Mouse (Mus musculus) kidney, postnatal 10 days (tissue): ENCODE results near the gene Tmod1.

Experiments used
- DNase-seq: peaks from one replicate; pipeline ENCODE4 v3.0.0; 2021; ENCODE audit warnings: mixed read lengths

The Tmod1 gene

DNA sequence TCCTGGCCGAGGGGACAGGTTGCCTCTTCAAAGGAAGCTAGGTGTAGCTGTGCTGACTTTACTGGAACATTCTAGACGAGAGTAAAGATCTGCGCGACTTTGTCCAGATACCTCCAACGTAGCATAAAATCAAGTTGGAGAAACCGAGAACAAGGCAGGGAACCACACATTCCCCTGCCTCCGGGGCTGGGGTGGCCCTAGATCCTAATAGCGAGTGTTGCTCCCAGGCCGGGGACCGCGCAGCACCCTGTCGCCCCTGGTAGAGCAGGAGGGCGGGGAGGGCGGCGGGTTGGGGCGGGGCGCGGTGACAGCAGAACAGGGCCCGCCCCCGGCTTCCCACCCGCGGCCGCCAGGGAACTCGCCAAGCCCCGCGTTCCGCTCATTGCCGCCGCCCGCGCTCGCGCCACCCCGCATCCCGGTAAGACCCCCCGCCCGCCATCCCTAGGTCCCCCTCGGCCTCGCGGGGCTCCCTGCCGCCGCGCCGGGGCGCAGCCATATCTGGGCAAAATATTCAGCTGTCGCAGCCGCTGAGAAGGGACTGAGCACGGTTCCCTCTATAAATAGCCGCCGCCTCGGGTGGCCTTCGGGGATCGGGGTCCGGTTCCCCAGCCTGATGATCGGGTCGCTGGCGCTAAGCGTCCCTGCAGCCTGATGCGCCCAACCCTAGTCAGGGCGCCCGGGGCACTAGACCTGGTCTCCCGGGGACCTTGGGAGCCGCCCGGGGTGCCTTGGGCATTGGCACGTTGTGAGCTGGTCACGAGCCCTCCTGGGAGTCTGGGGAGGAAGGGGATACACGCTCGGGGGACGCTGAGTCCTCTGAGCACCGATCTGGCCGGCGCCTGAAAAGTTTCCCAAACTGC is at the start of gene Tmod1:
Gene Tmod1, plus strand, starts transcription at position 44 of the 860 bp plus-strand sequence.
- peak; percentile 78 for DNase-seq

DNA sequence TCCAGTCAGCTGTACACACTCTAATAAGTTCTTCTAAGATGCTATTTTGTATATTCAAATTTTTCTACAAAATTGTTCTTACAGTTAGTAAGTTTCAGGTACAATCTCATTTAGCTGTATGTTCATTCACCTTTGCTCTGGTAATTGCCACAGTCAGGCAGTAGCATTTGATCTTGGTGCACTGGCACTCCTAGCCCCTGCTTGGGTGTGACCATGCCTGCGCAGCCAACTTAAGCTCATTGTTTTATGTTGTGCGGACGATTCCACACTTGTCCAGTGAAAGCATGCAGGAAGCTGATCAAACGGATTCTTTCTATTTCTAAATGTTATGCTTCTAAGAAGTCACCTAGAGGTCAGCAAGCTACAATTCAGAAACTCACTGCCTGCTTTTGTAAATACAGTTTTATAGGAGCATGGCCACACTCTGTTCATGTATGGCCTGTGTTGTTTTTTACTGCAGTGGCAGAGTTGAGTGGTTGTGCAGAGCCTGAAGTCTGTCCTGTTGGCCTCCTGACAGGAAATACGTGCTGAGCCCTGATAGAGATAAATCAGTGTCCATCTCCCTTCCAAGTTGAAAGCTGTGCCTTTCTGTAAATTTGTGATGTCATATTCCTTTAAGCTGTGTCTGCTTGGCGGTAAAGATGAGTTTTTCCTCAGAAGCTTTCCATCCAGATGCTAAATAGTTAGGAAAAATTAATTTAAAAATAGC is 48.2 kb upstream of the Tmod1 start:
- DNase-seq, result no peak

DNA sequence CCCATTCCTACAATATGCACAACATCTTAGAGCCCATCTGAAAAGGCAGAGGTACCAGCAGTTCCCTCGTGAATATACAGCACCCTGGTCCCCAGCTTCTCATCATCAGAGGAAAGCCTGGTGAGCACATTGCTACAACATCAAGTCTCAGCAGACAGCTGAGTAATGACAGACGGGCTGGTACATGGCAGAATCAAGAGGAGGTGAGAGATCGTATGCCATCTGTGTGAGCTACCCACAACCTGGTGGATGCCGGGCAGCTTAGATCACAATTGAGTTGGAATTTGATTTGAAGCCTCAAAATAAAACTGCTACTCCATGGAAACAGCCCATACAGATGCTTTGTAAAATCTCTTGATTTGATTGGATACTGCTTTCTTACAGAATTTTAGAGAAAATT is 40.2 kb upstream of the Tmod1 start:
- no peak for DNase-seq

DNA sequence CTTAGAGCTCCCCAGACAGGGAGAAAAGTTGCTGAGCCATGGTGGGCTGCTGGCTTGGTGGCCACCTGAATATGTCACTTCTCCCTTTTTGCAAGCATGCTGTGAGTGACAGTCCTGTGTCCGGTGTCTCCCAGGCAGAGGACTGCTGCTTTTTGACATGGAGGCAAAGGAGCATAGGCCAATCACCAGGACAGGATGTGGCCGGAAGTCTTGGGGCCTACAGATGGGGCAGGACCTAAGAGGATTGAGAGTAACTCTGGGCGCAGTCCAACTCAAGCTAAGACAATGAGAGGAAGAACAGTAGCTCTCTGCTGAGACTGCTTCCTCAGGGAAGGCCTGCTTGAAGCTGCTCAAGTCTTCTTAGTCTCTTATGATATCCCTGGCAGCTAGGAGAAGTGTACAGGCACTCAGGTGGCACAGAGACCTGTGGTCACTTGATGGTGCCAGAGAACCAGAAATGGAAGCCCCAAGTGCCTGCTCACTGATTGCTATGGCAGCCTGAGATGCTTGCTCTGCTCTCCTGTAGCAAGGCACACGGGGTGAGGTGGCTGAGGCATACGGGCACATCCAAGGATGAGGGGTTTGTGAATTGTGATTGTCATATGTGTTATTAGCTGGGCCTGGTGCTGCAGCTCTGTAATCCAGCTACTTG is 30.5 kb upstream of the Tmod1 start:
- DNase-seq, result peak; percentile 29

DNA sequence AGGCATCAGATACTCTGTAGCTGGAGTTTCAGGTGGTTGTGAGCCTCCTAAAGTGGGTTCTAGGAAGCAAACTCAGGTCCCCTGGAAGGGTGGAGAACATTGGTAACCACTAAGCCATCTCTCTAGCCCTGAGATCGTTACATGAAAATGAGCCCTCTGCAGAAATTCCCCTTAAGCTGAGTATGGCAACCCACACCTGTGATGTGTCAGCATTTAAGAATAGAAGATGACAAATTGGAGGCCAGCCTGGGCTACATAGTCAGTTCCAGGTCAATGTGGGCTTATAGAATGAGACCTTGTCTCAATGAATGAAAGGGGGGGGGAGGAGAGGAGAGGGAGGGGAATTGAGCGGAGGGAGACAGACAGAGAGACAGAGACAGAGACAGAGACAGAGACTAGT is 27.0 kb upstream of the Tmod1 start:
- DNase-seq, result no peak

DNA sequence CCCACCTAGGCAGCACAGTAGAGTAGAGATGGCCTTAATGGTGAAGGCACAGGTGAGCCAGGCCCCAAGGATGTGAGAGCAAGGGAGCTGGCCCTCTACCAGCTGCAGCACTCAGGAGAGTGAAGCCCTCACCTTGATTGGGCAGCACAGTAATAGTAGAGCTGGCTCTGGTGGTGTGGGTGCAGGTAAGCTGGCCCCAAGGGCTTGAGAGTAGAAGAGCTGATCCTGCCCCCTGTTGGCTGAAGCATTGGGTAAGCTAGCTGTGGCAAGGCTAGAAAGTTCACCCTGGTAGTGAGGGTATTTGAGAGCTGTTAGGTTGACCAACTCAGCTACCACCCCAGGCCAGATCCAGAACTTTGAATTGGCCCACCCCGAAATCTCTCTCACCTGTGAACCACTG is 23.1 kb upstream of the Tmod1 start:
- DNase-seq, result no peak

DNA sequence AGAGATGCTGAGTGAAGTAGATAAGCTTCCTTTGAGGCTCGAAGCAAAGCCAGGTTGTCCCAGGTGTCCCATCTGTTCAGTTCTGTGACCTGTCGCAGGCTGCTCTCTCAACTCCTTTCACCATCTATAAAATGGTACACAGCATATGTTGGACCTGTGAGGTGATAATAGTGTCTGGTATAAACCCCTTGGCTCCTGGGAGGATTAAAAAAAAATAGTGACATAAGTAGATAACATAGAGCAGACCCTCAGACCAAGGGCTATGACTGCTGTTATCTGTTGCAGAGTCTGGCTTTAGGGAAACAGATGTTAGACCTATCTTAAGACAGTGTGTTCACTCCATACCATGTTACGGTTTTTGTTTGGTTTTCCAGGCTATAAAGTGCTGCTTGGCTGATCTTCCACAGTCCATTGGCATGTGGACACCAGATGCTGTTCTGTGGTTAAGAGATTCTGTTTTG is 15.7 kb upstream of the Tmod1 start:
- DNase-seq, result no peak

DNA sequence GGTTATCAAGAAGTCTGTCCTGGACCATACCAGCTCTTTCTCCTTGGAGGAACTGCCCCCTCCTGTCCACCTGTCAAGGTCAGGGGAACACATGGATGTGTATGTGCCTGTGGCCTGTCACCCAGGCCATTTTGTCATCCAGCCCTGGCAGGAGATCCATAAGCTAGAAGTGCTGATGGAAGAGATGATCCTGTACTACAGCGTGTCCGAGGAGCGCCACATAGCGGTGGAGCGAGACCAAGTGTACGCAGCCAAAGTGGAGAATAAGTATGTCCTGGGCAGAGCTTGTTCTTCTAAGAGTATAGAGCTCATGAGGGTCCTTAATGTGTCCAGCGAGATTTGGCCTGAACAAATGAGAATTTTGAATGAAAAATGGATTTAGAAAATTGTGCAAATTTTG is 12.8 kb upstream of the Tmod1 start:
- peak; percentile 70 for DNase-seq

DNA sequence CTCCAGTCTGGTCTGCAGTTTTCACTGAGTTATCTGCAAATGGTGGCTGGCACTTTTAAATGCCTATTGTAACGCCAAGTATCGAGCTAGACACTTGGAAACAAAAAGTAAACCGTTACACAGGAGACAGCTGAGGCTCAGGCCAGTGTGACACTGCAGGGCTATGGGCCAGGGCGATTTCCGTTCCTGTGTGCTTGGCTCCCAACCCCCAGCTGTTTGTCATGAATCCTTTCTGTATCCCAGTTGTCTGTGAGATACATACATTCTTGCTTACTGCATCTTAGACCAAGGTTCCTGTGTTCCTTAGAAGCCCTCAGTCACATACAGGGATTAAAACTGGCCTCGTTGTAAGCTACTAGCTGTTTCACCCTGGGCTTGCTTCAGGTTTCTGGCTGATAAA is 10.5 kb upstream of the Tmod1 start:
- DNase-seq, result peak; percentile 61

DNA sequence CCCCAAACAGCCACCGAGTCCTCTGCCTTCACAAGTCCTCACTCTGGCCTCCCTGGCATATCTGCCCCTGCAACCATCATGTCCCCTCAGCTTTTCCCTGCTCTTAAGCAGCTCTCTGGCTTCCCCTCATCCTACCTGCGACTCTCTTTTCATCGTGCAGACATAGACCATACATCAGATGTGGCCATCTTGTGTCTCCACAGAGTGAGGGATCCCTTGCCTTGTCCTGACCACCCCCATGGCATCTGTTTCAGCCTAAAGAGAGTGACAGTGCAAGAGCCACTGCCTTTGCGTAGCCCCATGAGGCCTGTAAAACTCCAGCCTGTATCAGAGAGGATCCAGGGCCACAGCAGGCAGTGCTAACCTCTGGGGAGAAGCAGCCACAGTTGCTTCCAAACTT is 10.0 kb upstream of the Tmod1 start:
- DNase-seq, result no peak

DNA sequence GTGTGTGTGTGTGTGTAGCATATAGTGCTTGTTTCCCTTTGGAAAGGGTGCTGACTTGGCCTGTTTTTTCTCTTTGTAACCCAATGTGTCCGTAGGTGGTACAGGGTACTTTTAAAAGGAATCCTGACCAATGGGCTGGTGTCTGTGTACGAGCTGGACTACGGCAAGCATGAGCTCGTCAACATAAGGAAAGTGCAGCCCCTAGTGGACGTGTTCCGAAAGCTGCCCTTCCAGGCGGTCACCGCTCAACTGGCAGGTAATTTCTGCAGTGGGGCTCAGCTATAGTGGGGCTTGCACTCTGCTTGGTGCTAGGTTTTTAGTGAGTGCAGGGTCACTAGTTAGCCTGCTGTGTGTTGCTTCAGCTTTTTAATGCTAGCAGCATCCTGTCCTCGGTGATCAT is 9.2 kb upstream of the Tmod1 start:
- peak; percentile 71 for DNase-seq

DNA sequence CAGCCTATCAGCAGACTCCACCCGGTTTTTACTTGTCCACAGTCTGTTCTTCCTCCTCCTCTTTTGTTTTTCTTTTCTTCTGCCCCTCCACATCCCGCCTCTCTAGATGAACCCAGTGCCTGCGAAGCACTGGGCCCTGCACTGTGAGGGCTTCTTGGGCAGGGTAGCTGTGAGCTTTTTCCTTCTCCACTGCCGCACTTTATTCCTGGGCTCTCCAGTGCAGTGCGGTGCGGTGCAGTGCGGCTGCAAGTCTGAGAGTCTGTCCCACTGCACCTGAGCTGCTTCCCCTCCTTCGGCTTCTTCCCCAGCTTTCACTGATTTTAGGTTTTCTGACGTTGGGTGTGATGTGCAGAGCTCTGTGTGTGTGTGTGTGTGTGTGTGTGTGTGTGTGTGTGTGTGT is 6.3 kb upstream of the Tmod1 start:
- DNase-seq, result no peak

DNA sequence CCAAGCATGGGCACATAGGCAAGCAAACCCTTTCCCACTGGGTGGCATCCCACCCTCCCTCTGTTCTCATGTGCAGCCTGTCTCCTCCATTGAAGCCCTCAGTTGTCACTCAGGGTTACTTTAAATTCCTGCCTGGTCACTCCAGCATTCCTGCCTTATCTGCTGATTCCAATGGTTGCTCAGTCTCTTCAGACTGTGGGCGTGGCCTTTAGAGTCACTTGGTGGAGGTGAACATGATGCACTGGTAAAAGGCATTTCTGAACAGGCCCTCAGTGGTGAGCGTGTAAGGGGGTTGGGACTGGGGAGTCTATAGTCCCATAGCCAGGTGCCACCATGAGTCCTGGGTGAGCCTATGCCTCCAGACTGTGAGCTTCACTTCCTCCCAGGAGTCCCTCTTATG is 5.5 kb upstream of the Tmod1 start:
- DNase-seq, result no peak

DNA sequence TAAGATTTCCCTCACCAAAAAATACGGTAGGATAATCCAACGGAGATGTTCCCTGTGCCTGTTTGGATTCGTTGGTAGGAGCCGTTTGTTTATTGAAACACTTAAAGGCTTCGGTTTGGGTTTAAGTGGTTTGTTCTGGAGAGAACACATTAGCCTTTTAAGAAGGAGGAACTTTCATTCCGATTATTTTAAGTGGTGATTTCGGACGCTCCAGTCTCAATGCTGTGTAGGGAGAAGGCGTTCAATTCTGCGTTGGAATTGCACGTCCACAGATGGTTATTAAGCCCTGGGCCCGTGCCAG is 194 bp upstream of the Tmod1 start:
- DNase-seq, result no peak

DNA sequence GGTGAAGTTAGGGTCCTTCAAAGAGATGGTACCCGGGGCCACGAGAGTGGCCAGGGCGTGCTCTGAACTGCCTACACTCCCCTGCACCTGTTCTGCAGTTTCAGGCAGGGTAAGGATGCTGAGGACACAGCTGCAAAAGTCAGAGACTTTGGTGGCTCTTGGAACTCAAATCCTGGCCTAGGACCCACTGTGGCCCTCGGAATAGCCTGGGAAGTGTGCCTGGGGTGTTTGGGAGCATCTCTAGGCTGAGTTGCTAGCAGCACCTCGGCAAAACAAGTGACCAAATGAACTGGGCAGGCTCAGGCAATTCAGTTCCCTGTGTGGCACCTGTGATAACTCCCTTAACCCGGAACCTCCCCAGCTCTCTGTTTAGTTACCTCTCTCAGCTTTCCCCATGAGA is 1.2 kb downstream of the Tmod1 start:
- DNase-seq, result no peak

DNA sequence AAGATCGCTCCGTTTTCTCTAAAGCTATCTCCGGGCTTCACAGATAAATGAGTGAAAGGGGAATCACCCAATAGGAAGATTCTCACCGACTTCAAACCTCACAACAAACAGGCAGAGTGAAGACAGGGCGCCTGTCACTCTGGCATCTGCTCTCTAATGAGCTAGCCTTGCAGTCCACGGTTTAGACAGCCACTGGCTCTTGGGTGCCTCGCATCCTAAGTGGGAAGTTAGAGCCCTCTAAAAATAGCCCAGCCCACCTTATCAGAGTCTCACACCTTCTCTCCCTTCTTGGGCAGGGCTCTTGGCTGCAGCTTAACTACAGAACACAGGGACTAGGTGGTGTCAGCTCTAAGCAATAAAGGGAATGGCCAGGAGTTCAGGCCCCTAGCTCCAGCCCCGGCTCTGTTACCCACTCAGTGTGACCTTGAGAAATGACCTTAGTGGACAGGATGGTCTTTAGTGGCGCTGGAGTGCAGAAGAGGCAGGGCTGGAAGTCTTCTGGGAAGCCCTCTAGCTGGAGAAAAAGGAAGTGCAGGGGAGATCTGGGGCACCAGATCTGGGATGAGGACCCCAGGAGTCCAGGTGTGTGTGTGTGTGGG is 2.0 kb downstream of the Tmod1 start:
- peak; percentile 30 for DNase-seq

DNA sequence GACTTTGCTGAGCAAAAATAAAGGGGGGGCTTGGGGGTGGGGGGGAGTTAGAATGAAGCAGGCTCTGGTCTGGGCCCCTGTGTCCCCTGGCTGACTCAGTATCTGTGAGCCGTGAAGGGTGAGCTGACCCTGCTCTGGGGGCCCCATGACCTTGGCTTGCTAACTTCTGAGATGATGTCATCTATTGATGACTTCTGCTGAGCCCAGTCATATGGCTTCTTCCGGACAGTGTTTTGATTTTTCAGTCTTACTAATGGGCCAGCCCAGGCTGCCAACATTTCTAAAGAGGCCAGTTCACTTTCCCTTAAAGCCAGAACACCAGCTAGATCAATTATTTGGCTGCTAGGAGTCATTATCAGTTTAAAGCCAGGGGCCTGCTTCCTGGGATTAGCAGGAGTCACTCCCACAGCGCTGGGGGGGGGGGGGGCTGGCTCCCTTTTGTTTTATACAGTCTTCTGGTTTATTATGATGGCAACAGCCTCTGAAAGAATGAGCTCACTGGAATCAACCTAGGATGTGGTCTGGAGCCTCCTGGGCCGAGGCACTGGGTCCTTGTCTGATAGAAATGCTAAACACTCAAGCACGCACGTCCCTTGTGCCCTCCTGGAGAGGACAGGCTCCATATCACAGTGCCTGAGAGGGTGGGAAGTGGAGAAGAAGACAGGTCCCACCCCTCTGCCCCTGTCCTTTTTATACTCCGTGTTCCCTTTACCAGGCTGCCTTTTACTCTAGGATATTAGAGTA is 3.2 kb downstream of the Tmod1 start:
- no peak for DNase-seq

DNA sequence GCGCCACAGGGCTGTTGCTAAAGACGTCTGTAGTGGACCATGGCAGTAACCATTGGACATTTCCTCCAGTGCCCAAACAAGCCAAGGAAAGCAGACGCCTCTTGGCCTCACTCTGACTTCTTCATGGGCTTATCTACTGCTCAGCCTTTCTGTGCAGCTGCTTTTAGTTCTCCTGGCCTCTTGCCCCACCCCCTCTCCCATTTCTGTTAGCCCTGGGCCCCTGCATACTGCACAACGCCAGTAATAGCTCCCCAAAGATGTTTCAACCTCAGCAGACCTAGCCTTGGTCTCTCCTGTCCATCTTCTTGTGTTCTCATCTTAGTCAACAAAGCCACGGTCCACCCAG is 3.7 kb downstream of the Tmod1 start:
- no peak for DNase-seq

DNA sequence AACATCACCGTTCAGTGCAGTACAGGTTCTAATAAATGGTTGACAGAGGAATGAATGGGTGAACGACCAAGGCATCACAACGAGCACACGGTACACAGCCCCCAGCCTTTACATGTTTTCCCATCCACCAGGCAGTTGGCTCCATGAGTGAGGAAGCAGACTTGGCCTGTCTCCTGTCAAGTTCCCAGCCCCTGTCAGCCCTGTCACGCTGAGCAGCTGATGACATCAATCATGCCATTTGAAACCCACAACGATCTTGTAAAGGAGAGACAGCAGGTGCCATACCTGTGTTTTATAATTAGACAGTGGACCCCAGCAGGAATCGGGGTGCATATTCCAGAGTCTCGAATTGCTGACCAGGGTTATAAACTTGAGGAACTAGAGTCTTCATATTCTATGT is 4.6 kb downstream of the Tmod1 start:
- no peak for DNase-seq

DNA sequence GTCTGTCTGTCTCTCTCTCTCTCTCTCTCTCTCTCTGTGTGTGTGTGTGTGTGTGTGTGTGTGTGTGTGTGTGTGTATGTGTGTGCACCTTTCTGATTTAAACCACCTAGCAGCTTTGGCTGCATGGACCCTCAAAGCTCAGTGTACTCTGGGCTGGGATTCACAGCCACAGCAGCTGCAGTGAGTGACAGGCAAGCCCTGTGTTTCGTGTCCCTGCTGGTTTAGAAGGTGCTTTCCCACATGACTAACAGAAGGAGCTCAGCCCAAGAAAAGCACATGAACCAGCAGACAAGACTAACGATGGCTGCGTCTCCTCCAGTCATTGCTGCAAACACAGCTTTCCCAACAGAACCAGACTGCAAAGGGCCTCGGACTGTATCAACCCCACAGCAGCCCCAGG is 9.2 kb downstream of the Tmod1 start:
- DNase-seq, result no peak

DNA sequence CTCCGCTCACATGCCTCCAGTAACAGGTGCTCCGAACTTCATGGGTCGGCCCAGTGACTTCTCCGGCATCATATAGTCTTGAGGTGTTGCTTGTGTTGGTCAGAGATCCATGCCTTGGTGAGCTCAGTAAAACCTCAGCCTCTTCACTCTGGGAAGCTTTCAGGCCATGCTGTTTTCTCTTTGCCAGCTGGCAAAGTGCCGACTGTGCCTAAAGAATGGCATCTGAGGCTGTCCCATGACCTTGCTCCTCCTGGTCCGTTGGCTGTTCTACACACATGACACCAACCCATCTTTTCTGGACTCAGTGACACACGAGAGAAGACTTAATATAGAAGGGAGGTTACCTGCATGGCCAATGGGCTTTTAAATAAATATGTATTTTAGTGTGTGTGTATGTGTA is 9.7 kb downstream of the Tmod1 start:
- no peak for DNase-seq

DNA sequence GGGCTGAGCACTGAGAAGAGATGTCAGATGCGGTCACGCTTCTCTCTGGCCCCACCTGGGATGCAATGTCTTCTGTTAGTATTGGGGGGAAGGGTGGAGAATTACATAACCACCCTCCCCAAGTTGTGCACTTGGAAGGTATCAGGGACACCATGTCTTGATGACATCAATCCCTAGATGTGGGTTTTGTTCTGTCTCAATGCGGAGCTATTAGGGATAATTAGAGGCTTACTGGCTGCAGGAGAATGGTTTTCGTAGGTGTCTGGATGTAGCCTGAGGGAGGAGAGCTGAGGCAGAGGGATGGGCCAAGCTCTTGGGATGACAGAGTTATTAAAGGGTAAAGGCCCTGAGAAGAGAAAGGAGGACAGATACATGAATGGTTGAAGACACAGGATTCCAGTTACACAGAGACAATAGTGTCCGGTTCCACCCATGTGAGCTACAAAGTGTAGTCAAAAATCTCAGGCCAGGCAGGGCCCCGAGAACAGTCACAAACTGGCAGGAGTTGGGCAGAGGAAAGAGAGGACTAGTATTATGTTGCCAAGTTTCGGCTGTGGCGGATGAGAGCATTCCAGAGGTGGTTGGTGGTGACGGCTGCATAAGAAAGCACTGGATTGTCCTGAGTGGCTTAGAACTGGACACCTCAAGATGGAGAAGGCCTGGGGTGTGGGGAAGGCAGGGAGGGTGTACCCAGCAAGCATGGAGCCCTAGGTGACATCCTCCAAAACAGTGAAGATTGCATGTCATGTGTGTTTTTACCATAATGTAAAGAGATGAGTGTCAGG is 14.8 kb downstream of the Tmod1 start:
- DNase-seq, result no peak
